Mouse (Mus musculus) liver, embryonic 14 days (tissue): ENCODE results near the gene Vmn1r143. TPM values are rescaled to one million over a fixed set of nuclear protein-coding genes. Genes with fewer than 3 reads are reported as not detected.

Source experiments
- polyA plus RNA-seq: library from polyadenylated mRNA; depleted of rRNA; stranded (reverse); fragments of >200 nt; gene quantifications from 2 replicates; pipeline ENCODE4 v1.2.3, GENCODE M21; 2012; rRNA removed

The Vmn1r143 gene
- not detected in 2 replicates for polyA plus RNA-seq

DNA sequence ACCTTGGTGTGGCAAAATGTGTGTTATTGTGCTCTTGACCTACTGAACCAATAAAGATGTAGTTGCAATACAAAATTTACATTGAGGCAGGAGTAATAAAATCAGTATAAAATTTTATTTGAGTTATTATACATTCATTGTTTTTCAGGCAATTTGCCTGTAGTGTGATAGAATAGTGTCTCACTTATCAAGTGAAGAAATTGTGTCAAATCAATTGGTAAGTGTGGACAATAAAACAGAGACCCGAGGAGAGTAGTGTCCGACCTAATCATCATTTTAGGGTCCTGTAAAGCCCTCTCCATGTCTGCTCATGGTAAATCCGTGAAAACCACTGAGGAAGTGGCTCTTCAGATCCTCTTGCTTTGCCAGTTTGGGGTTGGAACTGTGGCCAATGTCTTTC lies at the start of gene Vmn1r143:
Vmn1r143 (plus strand) TSS at position 301 of the 400 bp plus-strand sequence.

DNA sequence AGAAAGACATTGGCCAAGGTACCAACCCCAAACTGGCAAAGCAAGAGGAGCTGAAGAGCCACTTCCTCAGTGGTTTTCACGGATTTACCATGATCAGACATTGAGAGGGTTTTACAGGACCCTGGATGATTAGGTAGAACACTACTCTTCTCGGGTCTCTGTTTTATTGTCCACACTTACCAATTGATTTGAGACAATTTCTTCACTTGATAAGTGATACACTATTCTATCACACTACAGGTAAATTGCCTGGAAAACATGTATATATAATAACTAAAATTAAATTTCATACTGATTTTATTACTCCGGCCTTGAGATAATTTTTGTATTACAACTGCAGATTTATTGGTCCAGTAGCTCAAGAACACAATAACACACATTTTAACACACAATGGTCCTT lies 25.2 kb upstream of the Vmn1r143 start, which contains the start of gene Vmn1r142:
Vmn1r142 (minus strand) TSS at position 101 of the 400 bp plus-strand sequence.

DNA sequence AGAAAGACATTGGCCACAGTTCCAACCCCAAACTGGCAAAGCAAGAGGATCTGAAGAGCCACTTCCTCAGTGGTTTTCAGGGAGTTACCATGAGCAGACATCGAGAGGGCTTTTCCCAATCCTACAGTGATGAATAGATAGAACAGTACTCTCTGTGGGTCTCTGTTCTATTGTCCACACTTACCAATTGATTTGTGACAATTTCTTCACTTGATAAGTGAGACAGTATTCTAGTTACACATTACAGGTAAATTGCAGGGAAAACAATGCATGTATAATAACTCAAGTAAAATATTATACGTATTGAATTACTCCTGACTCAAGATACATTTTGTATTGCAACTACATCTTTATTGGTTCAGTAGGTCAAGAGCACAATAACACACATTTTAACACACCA lies 12.0 kb downstream of the Vmn1r143 start, which contains the start of gene Gm8653:
Gm8653 (minus strand) TSS at position 101 of the 400 bp plus-strand sequence.

DNA sequence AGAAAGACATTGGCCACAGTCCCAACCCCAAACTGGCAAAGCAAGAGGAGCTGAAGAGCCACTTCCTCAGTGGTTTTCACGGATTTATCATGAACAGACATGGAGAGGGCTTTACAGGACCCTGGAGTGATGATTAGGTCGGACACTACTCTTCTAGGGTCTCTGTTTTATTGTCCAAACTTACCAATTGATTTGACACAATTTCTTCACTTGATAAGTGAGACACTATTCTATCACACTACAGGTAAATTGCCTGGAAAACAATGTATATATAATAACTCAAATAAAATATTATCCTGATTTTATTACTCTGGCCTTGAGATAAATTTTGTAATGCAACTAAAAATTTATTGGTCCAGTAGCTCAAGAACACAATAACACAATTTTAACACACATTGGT lies 40.2 kb downstream of the Vmn1r143 start, which contains the start of gene Gm8453:
Gm8453 (minus strand) TSS at position 101 of the 400 bp plus-strand sequence.

Other genes with a start within 250 kb of the Vmn1r143 start
- gene Vmn1r137, start 194.8 kb upstream of the Vmn1r143 start, polyA plus RNA-seq, result not detected in 2 replicates
- not detected in 2 replicates for gene Vmn1r138, start 160.5 kb upstream of the Vmn1r143 start, polyA plus RNA-seq
- not detected in 2 replicates for gene Gm6176, start 133.1 kb upstream of the Vmn1r143 start, polyA plus RNA-seq
- gene Vmn1r139, start 120.3 kb upstream of the Vmn1r143 start, polyA plus RNA-seq, result not detected in 2 replicates
- gene Gm16451, start 71.1 kb upstream of the Vmn1r143 start, polyA plus RNA-seq, result not detected in 2 replicates
- not detected in 2 replicates for gene Gm10666, start 54.6 kb upstream of the Vmn1r143 start, polyA plus RNA-seq
- gene Vmn1r142, start 25.3 kb upstream of the Vmn1r143 start, polyA plus RNA-seq, result not detected in 2 replicates
- gene Gm8653, start 11.9 kb downstream of the Vmn1r143 start, polyA plus RNA-seq, result not detected in 2 replicates
- gene Gm8453, start 40.1 kb downstream of the Vmn1r143 start, polyA plus RNA-seq, result not detected in 2 replicates
- gene Gm4187, start 140.3 kb downstream of the Vmn1r143 start, polyA plus RNA-seq, result not detected in 2 replicates
- not detected in 2 replicates for gene Gm8660, start 181.7 kb downstream of the Vmn1r143 start, polyA plus RNA-seq
- not detected in 2 replicates for gene Vmn1r148, start 224.2 kb downstream of the Vmn1r143 start, polyA plus RNA-seq
- not detected in 2 replicates for gene Vmn1r149, start 248.9 kb downstream of the Vmn1r143 start, polyA plus RNA-seq